Mouse (Mus musculus): ENCODE results near the gene Ankrd11. TPM values are rescaled to one million over a fixed set of nuclear protein-coding genes. Genes with fewer than 3 reads are reported as not detected.

Ankrd11 gene
- polyA plus RNA-seq (2015; fragmentation: Nextera tagmentation; extraction: Ambion mirVana) = 32.8 and 35.7 TPM in 2 replicates

DNA sequence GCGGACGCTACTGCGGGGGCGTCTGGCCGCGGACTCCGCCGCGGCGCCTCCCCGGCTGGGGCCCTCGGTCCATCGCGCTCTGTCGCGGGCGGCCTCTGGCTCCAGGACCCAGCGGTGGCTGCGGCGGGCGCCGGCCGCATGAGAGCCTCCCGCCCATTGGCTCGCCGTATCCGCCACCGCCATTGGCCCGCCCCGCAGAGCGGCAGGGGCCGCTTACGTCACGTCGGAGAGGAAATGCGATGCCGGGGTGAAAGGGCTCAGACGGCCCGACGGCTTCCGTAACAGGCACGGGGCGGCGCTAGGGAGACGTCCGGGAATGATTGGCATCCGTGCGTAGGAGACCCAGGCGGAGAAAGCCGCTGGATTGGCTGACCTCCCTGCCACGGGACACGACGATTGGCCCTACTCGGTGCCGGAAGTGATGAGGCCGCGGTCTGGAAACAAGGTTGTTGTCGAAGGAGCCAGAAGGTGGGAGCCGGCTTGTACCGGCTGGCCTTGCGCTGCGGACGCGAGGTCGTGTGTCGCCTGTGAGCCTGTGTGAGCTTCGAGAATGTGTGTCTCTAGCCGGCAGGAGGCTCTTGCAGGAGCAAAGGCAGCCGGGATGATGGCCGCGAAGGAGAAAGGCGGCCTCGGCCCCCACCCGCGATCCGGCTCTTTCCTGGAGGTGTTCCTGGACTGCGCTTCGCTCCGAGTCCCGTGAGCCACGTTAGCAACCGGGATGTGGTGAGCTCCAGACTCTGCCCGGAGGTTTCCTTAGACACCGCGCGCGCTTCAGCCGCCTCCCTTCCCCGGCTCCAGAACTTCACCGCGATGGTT lies at the start of gene Ankrd11:
Ankrd11 (minus strand) TSS at position 120 of the 816 bp plus-strand sequence.

DNA sequence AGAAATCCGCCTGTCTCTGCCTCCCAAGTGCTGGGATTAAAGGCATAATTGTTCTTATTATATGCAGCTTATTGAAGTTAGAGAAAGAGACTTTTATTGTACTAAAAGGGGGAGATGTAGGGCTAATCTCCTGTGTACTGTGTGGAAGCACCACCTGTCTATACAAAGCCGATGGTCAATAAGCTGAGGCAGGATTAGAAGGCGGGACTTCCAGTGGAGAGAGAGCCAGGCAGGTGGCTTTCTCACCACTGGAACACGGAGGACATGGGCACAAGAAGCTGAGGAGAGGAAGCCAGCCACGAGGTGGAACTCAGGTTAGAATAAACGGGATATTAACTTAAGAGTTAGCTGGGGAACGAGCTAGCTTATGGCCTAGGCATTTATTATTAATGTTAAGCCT lies 20.6 kb upstream of the Ankrd11 start, which contains the start of gene Spg7:
Spg7 (plus strand) TSS at position 222 of the 400 bp plus-strand sequence.

DNA sequence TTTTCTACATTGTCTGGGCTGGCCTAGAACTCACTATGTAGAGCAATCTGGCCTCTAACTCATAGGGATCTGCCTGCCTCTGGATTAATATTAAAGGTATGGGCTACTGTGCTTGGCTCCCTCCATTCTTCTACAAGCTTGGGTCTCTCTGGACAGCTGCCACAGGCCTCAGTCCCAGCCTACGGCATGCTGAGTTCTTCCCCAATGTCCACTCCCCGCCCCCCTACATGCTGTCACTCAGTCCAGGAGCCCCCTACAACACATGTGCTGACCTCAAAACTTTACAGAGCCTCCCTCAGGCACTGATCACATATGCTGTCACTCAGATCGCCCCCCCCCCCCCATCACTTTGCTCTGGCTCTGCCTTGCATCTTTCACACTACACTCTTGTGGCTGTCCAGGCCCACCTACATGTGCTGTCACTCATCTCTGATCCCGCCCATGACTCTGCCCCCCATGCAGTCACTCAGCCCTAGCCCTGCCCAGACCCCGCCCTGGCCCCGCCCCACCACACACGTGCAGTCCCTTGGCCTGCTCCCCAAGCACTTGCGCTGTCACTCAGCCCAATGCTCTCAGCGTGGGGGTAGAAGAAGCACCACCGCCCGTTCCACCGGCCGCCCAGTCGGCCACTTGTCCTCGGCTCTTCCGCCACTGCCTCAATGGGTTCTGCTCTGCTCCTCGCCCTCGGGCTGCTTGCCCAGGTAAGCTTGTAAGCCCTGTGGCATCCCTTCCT lies 194.1 kb downstream of the Ankrd11 start, which contains the start of gene Cdh15:
Cdh15 (plus strand) TSS at position 138 of the 733 bp plus-strand sequence.

Other genes with a start within 250 kb of the Ankrd11 start
- gene Cdh15, start 194.3 kb downstream of the Ankrd11 start, polyA plus RNA-seq (2015; fragmentation: Nextera tagmentation; extraction: Ambion mirVana) = 55.4 and 60.2 TPM in 2 replicates
- gene Spg7, start 20.7 kb upstream of the Ankrd11 start, polyA plus RNA-seq (2015; fragmentation: Nextera tagmentation; extraction: Ambion mirVana) = 44.5 and 46.9 TPM in 2 replicates
- gene Rpl13, start 60.1 kb upstream of the Ankrd11 start, polyA plus RNA-seq (2015; fragmentation: Nextera tagmentation; extraction: Ambion mirVana) = 1,136 and 1,218 TPM in 2 replicates
- 0.89 and 1.0 TPM in 2 replicates for gene Cpne7, start 75.1 kb upstream of the Ankrd11 start, polyA plus RNA-seq (2015; fragmentation: Nextera tagmentation; extraction: Ambion mirVana)
- gene Sult5a1, start 116.0 kb upstream of the Ankrd11 start, polyA plus RNA-seq (2015; fragmentation: Nextera tagmentation; extraction: Ambion mirVana) = 13.2 and 13.3 TPM in 2 replicates
- gene Dpep1, start 144.0 kb upstream of the Ankrd11 start, polyA plus RNA-seq (2015; fragmentation: Nextera tagmentation; extraction: Ambion mirVana) = 14.2 and 14.8 TPM in 2 replicates
- gene Chmp1a, start 170.5 kb upstream of the Ankrd11 start, polyA plus RNA-seq (2015; fragmentation: Nextera tagmentation; extraction: Ambion mirVana) = 76.6 and 84.8 TPM in 2 replicates
- gene Spata33, start 170.6 kb upstream of the Ankrd11 start, polyA plus RNA-seq (2015; fragmentation: Nextera tagmentation; extraction: Ambion mirVana) = 1.2 and 1.4 TPM in 2 replicates
- gene Cdk10, start 182.6 kb upstream of the Ankrd11 start, polyA plus RNA-seq (2015; fragmentation: Nextera tagmentation; extraction: Ambion mirVana) = 11.7 and 13.6 TPM in 2 replicates
- gene Spata2l, start 194.0 kb upstream of the Ankrd11 start, polyA plus RNA-seq (2015; fragmentation: Nextera tagmentation; extraction: Ambion mirVana) = 1.3 and 1.6 TPM in 2 replicates
- gene Zfp276, start 211.9 kb upstream of the Ankrd11 start, polyA plus RNA-seq (2015; fragmentation: Nextera tagmentation; extraction: Ambion mirVana) = 8.6 and 9.3 TPM in 2 replicates
- 11.8 and 13.8 TPM in 2 replicates for gene Vps9d1, start 212.1 kb upstream of the Ankrd11 start, polyA plus RNA-seq (2015; fragmentation: Nextera tagmentation; extraction: Ambion mirVana)